Mouse (Mus musculus): ENCODE data around the gene Sh3d19. TPM values are rescaled to one million over a fixed set of nuclear protein-coding genes. Genes with fewer than 3 reads are reported as not detected.
A peak's percentile ranks its signal among the peaks of the same experiment; 100 is the strongest.

Sh3d19 gene
- polyA plus RNA-seq, 1 experiment from 2014 or later, result 29.0 TPM

GRCm38 (mm10) chr3:86004751-86005150 lies 33.8 kb downstream of the Sh3d19 start:
- no peak overlapping the region for H3K9ac ChIP-seq (ENCODE audit: low read depth, low read length)
- ATAC-seq (replicated peaks; ENCODE audit: low FRiP score, low read depth), result no peak
- no peaks in the 10 kb centered on the region for H3K27me3 ChIP-seq (ENCODE audit: insufficient read depth, low read length)
- peaks cover 7% of the 10 kb centered on the region; the same call in 1 of the 2 replicates for H3K36me3 ChIP-seq (ENCODE audit: insufficient read depth, low read length)
- 96% methylated on average over 10 of the region's 10 CpGs for WGBS
- TF ChIP-seq CTCF (IDR thresholded peaks at IDR 0.05; ENCODE audit: low read depth), result no peak
- H3K9me3 ChIP-seq (replicated peaks; ENCODE audit: low read length), result no peaks in the 10 kb centered on the region
- no peak for DNase-seq (ENCODE audit: low spot score)
- H3K4me2 ChIP-seq (ENCODE audit: low read length), result no peak overlapping the region
- H3K27ac ChIP-seq, result no peak overlapping the region
- no peak overlapping the region for H3K4me3 ChIP-seq (replicated peaks; ENCODE audit: low read depth, low read length)
- H3K4me1 ChIP-seq (replicated peaks; ENCODE audit: insufficient read depth, low read length), result no peaks in the 10 kb centered on the region

- Histone ChIP-seq H3K36me3 (ENCODE audit: insufficient read depth, low read length) (peaks cover 7% of the 10 kb centered on the region; the same call in 1 of the 2 replicates), H3K4me3 (replicated peaks; ENCODE audit: low read depth, low read length) (no peak overlapping the region), H3K27me3 (ENCODE audit: insufficient read depth, low read length) (no peaks in the 10 kb centered on the region), H3K4me2 (ENCODE audit: low read length) (no peak overlapping the region), H3K9ac (ENCODE audit: low read depth, low read length) (no peak overlapping the region), H3K27ac (0 out of 2 replicates have a peak overlapping the region, but pooled peaks have one; percentile 31), H3K4me1 (replicated peaks; ENCODE audit: insufficient read depth, low read length) (0 out of 2 replicates have a peak, but pooled peaks cover 4% of the 10 kb centered on the region), H3K9me3 (replicated peaks; ENCODE audit: low read length) (no peaks in the 10 kb centered on the region)
- ATAC-seq (replicated peaks; ENCODE audit: low FRiP score, low read depth), result no peak
- WGBS, result 55% methylated on average over 3 of the region's 3 CpGs
- TF ChIP-seq CTCF (IDR thresholded peaks at IDR 0.05; ENCODE audit: low read depth), result no peak
- peak; percentile 72 for DNase-seq (ENCODE audit: low spot score)
Observed at GRCm38 (mm10) chr3:86010618-86011017, 39.7 kb downstream of the Sh3d19 start.

DNA sequence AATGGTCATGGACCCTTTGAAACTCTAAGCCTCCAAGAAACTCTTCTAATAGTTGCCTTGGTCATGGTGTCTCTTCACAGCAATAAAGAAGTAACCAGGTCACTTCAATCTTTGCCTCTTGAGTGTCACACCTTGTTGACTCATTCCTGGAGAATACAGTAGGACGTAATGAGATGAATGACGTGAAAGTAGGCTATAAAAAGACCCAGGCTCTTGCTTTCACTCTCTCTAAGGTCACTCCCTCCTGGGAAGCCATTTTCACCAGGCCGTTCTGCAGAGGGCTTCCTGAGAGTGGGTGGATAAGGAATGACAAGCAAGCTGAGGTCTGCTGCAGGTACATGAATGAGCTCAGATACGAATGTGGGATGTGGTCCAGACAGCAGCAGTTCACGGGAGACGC lies 40.5 kb downstream of the Sh3d19 start:
- no peak for TF ChIP-seq CTCF (IDR thresholded peaks at IDR 0.05; ENCODE audit: low read depth)
- Histone ChIP-seq H3K4me1 (replicated peaks; ENCODE audit: insufficient read depth, low read length) (0 out of 2 replicates have a peak, but pooled peaks cover 4% of the 10 kb centered on the region), H3K27me3 (ENCODE audit: insufficient read depth, low read length) (no peaks in the 10 kb centered on the region), H3K9me3 (replicated peaks; ENCODE audit: low read length) (no peaks in the 10 kb centered on the region), H3K4me3 (replicated peaks; ENCODE audit: low read depth, low read length) (no peak overlapping the region), H3K4me2 (ENCODE audit: low read length) (no peak overlapping the region), H3K36me3 (ENCODE audit: insufficient read depth, low read length) (peaks cover 7% of the 10 kb centered on the region; the same call in 1 of the 2 replicates), H3K27ac (peak overlapping the region; percentile 31; the same call in 1 of the 2 replicates), H3K9ac (ENCODE audit: low read depth, low read length) (no peak overlapping the region)
- 39% methylated on average over 6 of the region's 6 CpGs for WGBS
- ATAC-seq (replicated peaks; ENCODE audit: low FRiP score, low read depth) (no peak), DNase-seq (ENCODE audit: low spot score) (no peak)

GRCm38 (mm10) chr3:86011833-86012232 lies 40.9 kb downstream of the Sh3d19 start:
- Histone ChIP-seq H3K4me1 (replicated peaks; ENCODE audit: insufficient read depth, low read length) (0 out of 2 replicates have a peak, but pooled peaks cover 4% of the 10 kb centered on the region), H3K4me2 (ENCODE audit: low read length) (no peak overlapping the region), H3K27me3 (ENCODE audit: insufficient read depth, low read length) (no peaks in the 10 kb centered on the region), H3K27ac (0 out of 2 replicates have a peak overlapping the region, but pooled peaks have one; percentile 25), H3K9me3 (replicated peaks; ENCODE audit: low read length) (no peaks in the 10 kb centered on the region), H3K9ac (ENCODE audit: low read depth, low read length) (no peak overlapping the region), H3K36me3 (ENCODE audit: insufficient read depth, low read length) (peaks cover 7% of the 10 kb centered on the region; the same call in 1 of the 2 replicates), H3K4me3 (replicated peaks; ENCODE audit: low read depth, low read length) (no peak overlapping the region)
- ATAC-seq (replicated peaks; ENCODE audit: low FRiP score, low read depth), result 0 out of 2 replicates have a peak, but pooled peaks have one; percentile 25
- no peak for TF ChIP-seq CTCF (IDR thresholded peaks at IDR 0.05; ENCODE audit: low read depth)
- WGBS, result 46% methylated on average over 3 of the region's 3 CpGs
- DNase-seq (ENCODE audit: low spot score), result no peak

DNA sequence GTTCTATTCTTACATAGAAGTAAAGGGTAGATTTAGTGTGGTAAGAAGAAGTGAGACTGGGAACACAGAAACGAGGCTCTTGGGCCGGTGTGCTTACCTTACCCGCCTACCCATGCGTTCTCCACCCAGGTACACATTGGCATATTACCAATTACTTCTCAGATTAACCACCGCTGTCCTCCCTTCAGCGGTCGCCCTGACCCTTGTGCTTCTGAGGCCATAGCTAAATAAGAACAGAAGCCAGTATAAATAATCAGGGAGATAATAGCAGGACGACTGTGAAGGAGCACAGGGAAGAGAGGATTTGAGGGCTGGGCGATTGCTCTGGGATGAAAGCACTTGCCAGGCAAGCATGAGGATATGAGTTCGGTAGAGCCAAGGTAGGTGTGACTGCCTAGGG lies 42.9 kb downstream of the Sh3d19 start:
- no peak for TF ChIP-seq CTCF (IDR thresholded peaks at IDR 0.05; ENCODE audit: low read depth)
- H3K4me2 ChIP-seq (ENCODE audit: low read length), result no peak overlapping the region
- no peak overlapping the region for H3K4me3 ChIP-seq (replicated peaks; ENCODE audit: low read depth, low read length)
- DNase-seq (ENCODE audit: low spot score), result no peak
- 0 out of 2 replicates have a peak, but pooled peaks cover 4% of the 10 kb centered on the region for H3K4me1 ChIP-seq (replicated peaks; ENCODE audit: insufficient read depth, low read length)
- no peaks in the 10 kb centered on the region for H3K27me3 ChIP-seq (ENCODE audit: insufficient read depth, low read length)
- no peaks in the 10 kb centered on the region for H3K9me3 ChIP-seq (replicated peaks; ENCODE audit: low read length)
- ATAC-seq (replicated peaks; ENCODE audit: low FRiP score, low read depth), result no peak
- H3K9ac ChIP-seq (ENCODE audit: low read depth, low read length), result no peak overlapping the region
- H3K36me3 ChIP-seq (ENCODE audit: insufficient read depth, low read length), result no peaks in the 10 kb centered on the region
- H3K27ac ChIP-seq, result no peak overlapping the region
- WGBS, result 57% methylated on average over 10 of the region's 10 CpGs

GRCm38 (mm10) chr3:86016965-86017364 lies 46.1 kb downstream of the Sh3d19 start:
- Histone ChIP-seq H3K9ac (ENCODE audit: low read depth, low read length) (no peak overlapping the region), H3K27ac (no peak overlapping the region), H3K4me2 (ENCODE audit: low read length) (no peak overlapping the region), H3K4me3 (replicated peaks; ENCODE audit: low read depth, low read length) (no peak overlapping the region), H3K4me1 (replicated peaks; ENCODE audit: insufficient read depth, low read length) (0 out of 2 replicates have a peak, but pooled peaks cover 2% of the 10 kb centered on the region), H3K27me3 (ENCODE audit: insufficient read depth, low read length) (no peaks in the 10 kb centered on the region), H3K9me3 (replicated peaks; ENCODE audit: low read length) (no peaks in the 10 kb centered on the region), H3K36me3 (ENCODE audit: insufficient read depth, low read length) (no peaks in the 10 kb centered on the region)
- WGBS, result 88% methylated on average over 1 of the region's 1 CpGs
- DNase-seq (ENCODE audit: low spot score) (no peak), ATAC-seq (replicated peaks; ENCODE audit: low FRiP score, low read depth) (no peak)
- TF ChIP-seq CTCF (IDR thresholded peaks at IDR 0.05; ENCODE audit: low read depth), result no peak

- no peak overlapping the region for H3K4me2 ChIP-seq (ENCODE audit: low read length)
- no peaks in the 10 kb centered on the region for H3K9me3 ChIP-seq (replicated peaks; ENCODE audit: low read length)
- 60% methylated on average over 8 of the region's 8 CpGs for WGBS
- H3K27ac ChIP-seq, result no peak overlapping the region
- H3K4me3 ChIP-seq (replicated peaks; ENCODE audit: low read depth, low read length), result no peak overlapping the region
- no peak for TF ChIP-seq CTCF (IDR thresholded peaks at IDR 0.05; ENCODE audit: low read depth)
- ATAC-seq (replicated peaks; ENCODE audit: low FRiP score, low read depth) (no peak), DNase-seq (ENCODE audit: low spot score) (no peak)
- no peaks in the 10 kb centered on the region for H3K36me3 ChIP-seq (ENCODE audit: insufficient read depth, low read length)
- H3K4me1 ChIP-seq (replicated peaks; ENCODE audit: insufficient read depth, low read length), result no peaks in the 10 kb centered on the region
- no peaks in the 10 kb centered on the region for H3K27me3 ChIP-seq (ENCODE audit: insufficient read depth, low read length)
- no peak overlapping the region for H3K9ac ChIP-seq (ENCODE audit: low read depth, low read length)
Observed at GRCm38 (mm10) chr3:86017484-86017883, 46.6 kb downstream of the Sh3d19 start.

Data from kidney, postnatal 0 days (tissue).